Mouse (Mus musculus): Measurements from ENCODE around the gene Klri2. TPM values are rescaled to one million over a fixed set of nuclear protein-coding genes. Genes with fewer than 3 reads are reported as not detected.
"Not testable (repeated sequence)": the region's sequence is repeated elsewhere in the genome, so short reads cannot be mapped to it uniquely, and the experiment has no call there.

Gene Klri2
- 0.09 TPM in 1 of 2 replicates, not detected in the other for total RNA-seq (2017)

DNA sequence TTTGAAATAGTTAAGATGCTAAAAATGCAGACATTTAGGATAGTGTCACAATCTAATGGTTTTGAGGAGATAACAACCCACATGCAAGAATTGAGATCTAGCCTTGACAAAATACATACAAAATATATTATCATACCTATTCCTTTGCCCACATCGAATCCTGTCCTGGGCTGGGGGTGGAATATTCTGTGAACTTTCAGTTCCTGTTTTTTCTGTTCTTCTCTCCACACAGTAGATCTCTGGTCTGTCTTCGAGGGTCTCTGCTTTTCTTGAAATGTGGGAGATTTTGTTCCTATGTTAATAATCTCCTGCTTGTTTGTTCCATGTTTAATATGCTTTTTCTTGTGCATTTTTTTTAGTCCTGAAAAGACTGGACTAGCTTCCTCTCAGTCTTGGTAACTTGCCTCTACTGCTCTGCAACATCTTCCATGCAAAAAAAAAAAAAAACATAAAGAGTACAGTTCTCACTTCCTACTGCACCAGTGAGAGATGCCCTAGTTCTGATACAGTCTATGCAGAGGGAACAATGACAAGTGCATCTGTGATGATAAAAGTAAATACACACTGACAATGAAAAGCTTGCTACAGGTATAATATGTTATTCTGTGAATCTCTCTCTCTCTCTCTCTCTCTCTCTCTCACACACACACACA is at the start of gene Klri2:
Gene Klri2, minus strand, starts transcription at position 416 of the 653 bp plus-strand sequence.
- peak; percentile 90 for ATAC-seq (replicated peaks; ENCODE audit: low read depth, poor library complexity, severe bottlenecking)

DNA sequence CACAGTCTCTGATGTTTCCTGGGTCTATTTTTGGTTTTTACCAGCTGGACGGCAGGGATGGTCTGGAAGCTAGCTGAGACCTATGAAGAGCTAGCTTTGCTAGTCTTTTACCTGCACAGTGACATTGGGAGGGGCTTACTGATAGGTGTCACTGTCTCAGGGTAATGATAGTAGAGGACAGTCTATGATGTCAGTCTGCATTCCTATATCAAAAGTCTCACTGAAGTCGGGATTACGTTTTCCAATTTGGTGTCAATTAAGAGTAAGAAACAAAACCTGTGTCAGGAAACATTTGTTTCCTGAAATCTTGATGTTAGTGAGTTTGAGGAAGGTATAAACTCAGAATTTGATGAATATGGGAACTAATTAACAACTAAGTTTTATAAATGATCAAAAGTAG is 43.9 kb upstream of the Klri2 start, which contains the start of gene Gm156:
Gene Gm156, minus strand, starts transcription at position 101 of the 400 bp plus-strand sequence.
- not testable (repeated sequence) for ATAC-seq (replicated peaks; ENCODE audit: low read depth, poor library complexity, severe bottlenecking)

DNA sequence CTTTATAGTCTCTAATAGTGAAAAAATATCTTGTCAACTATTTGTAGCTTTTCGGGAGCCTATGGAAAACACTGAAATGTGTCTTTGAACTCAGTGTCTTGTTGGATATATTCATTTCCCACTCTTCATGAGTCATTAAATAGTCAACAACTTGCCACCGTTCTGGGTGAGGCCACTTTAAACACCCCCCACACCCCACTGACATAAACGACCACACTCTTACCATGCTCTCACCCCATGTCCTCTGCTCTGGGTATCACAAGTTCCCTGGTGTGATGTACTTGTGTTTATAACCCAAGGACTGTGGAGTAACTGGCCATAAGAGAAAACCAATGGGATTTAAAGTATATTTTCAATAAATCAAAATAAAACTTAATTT is 7.4 kb upstream of the Klri2 start:
- peak; percentile 58 for ATAC-seq (replicated peaks; ENCODE audit: low read depth, poor library complexity, severe bottlenecking)

DNA sequence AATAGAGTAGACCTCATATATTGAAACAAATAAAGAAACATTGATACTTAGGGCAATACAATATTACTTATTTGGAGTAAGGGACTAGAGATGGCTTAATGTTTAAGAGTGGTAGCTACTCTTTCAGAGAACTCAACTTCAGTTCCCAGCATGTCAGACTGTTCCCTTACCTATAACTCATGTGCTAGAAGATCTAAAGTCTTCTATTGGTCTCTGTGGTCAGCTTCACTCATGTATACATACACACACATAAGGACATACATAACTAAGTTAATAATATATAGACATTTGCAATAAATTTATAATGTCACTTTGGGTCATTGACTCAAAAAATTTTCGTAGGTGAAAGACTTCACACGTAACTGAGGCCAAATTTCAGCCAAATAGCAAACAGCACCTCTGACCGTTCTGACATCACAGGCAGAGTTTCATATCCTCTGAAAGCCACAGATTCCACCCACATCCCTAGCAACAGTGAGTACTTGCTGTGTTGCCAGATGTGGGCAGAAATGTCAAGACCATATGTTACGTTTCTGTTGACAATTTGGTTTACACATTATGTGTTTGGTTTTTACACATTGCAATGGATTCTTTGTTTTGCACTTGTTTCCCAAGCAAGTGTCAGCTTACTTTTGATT is 6.9 kb upstream of the Klri2 start:
- peak; percentile 99 for ATAC-seq (replicated peaks; ENCODE audit: low read depth, poor library complexity, severe bottlenecking)

DNA sequence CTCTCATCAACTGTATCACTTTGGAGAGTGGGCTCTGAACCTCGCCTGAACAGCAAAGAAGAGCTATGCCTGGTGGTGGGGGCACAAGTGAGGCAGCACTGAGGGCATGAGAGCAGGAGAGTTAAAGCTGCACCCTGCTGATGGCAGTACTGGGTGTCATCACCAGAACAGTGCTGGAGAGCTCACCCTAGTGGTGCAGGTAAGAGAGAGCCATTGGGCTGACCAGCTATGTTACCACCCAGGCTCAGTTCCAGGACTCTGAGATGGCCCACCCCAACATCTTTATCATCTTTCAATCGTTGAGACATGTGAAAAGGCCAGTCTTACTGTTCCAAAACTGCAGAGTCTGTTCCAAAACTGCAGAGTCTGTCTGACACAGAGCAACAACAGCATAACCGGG is 5.9 kb upstream of the Klri2 start:
- ATAC-seq (replicated peaks; ENCODE audit: low read depth, poor library complexity, severe bottlenecking), result no peak

DNA sequence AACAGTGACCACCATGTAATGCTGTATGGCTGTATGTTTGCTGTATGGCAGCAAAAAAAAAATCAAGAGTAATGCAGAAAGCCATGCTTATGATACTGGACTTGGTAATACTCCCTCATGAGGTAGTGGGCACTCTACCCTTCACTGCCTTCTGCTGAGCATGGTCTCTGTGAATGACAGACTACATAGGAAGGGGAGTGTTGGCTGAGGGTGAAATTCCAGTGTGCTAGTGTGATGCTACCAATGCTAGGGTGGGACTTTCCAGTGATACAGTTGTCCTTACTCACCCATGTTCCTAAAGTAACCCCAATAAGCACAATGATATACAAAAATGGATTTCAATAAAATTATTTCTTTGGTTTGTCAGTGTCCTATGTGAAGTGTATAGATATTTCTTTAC is 3.9 kb downstream of the Klri2 start:
- ATAC-seq (replicated peaks; ENCODE audit: low read depth, poor library complexity, severe bottlenecking), result no peak

DNA sequence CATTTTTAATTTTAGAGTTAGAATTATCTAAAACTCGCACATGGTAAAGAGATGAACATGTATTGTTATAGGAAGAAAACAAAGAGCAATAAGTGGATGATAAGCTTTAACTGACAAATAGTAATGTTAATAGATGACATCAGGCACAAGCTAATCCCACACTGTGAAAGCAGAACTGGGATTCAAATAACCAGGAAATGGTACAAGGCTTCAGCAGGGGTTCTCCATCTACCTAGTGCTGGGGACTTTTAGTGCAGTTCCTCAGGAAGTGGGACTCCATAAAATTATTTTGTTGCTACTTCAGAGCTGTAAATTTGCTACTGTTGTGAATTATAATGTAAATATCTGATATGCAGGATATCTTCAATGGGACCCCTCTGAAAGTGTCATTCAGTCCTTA is 13.0 kb downstream of the Klri2 start:
- ATAC-seq (replicated peaks; ENCODE audit: low read depth, poor library complexity, severe bottlenecking), result peak; percentile 54; the same call in 1 of the 2 replicates

DNA sequence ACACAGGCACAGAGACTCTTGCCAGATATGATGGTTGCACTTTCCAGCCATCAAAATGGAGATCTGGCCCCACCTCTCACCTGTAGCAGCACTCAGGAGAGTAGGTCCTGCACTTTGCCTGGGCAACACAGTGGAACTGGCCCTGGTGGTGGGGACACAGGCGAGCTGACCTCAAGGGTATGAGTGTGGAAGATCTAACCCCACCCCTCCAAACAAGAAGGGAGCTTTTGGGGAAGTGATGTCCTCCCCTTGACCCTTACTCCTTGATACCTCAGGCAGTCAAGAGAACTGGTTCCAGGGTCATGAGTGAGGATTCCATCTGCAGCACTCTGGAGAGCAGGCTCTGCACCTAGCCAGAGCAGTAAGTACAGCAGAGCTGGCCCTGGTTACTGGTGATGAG is 18.9 kb downstream of the Klri2 start:
- ATAC-seq (replicated peaks; ENCODE audit: low read depth, poor library complexity, severe bottlenecking), result 0 out of 2 replicates have a peak, but pooled peaks have one; percentile 32

DNA sequence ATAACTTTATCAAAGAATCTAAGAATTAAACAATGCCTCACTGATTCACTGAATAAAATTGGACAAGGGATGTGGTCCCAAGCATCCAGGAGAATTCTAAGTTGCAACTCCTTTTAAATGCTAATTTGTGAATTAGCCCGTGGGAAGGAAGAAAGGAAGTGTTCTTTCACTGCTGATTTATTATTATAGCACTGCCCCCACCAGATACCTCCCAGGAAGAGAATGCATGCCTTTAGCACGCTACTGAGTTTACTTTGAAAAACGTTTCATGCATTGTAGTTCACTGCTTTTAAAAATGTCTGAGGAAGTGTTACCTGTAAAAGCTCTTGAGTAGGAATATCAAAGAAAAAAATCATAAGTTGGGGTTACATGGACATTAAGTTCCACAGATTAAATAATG is 19.8 kb downstream of the Klri2 start:
- ATAC-seq (replicated peaks; ENCODE audit: low read depth, poor library complexity, severe bottlenecking), result no peak

DNA sequence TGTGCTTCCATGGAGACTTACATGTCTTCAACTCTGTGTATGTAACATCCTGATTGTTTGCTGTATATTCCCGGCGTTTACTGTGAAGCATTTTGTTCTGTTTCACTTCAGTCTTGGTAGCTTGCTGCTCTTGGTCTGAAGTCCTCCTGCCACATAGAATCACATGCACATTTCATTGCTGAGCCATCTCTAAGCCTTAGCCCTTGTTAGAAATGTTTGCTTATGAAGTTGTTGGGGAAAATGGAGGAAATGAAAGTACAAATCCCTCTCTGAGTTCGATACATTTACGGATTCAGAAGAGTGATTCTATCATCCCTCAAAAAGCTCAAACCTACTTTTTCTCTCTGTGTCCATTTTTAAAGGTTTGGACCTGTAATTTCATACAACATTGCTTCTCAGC is 23.3 kb downstream of the Klri2 start, which contains the start of gene Klri1:
Gene Klri1, minus strand, starts transcription at position 101 of the 400 bp plus-strand sequence.
- ATAC-seq (replicated peaks; ENCODE audit: low read depth, poor library complexity, severe bottlenecking), result no peak

DNA sequence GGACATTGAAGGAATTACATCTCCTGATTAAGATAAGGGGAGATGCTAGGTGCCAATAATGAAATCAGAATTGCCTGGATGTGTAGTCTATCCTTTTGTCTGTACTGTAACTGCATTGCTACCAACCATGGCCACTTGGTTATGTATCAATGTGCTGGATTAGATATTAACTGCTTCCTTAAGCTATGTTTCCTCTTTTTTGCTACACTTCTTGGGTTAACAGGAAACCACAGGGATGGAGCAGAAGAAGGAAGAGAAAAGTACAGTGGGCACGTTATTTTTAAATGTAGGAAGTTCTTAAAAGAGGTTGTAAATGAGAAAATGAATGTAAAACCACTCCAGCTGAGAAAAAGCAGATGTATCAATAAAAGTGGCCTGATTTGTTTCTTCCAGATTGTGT is 26.7 kb downstream of the Klri2 start:
- ATAC-seq (replicated peaks; ENCODE audit: low read depth, poor library complexity, severe bottlenecking), result peak; percentile 97

DNA sequence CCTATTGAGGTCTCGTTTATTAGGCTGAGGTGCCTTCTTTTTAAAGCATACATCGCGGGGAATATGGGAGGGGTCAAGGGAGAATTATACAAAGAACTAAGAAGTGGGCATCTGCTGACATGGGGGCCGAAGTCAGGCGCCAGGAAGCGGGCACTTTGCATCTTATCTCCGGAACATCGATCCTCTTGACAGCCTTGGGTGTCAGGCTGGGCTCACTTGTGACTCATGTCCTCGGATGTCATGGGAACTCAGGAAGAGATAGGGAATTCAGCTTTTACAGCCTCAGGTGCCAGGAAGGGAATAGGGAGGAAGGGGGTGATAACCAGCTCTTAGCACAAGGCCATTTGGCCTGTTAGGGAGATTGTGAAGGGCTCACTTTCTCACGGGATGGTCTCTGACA is 48.8 kb downstream of the Klri2 start:
- ATAC-seq (replicated peaks; ENCODE audit: low read depth, poor library complexity, severe bottlenecking), result not testable (repeated sequence)

DNA sequence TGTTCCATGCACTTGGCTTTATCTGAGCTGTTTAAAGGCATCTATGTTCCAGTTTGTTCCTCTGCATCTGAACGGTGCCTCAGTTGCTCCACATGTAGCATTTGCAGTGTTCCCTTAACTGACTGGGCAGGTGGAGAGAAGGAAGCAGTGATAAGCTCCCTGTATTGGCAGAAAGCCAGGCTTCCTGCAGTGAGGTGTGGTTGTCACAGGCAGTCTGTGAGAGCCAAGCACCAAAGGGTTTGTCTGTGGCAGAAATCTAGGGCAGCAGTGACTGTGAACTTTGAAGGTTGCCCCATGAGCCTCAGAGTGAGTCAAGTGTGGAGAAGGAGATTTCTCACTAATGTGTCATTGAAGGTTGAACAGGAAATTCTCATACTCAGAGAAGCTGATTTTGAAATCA is 59.9 kb downstream of the Klri2 start:
- ATAC-seq (replicated peaks; ENCODE audit: low read depth, poor library complexity, severe bottlenecking), result peak; percentile 45; the same call in 1 of the 2 replicates

Other genes starting within 250 kb of the Klri2 start
- 0.82 and 1.1 TPM in 2 replicates for gene Olr1, start 233.3 kb downstream of the Klri2 start, total RNA-seq (2017)
- 0.18 TPM in 1 of 2 replicates, not detected in the other for gene Tmem52b, start 227.9 kb downstream of the Klri2 start, total RNA-seq (2017)
- gene Gabarapl1, start 207.3 kb downstream of the Klri2 start, total RNA-seq (2017), result 90.8 and 91.1 TPM in 2 replicates
- gene Klre1, start 162.6 kb downstream of the Klri2 start, total RNA-seq (2017), result 2.0 TPM in 1 of 2 replicates, not detected in the other
- gene Klrd1, start 148.7 kb downstream of the Klri2 start, total RNA-seq (2017), result 2.8 and 7.4 TPM in 2 replicates
- 2.5 and 2.6 TPM in 2 replicates for gene Klrk1, start 116.6 kb downstream of the Klri2 start, total RNA-seq (2017)
- not detected in 2 replicates for gene Klrc3, start 97.1 kb downstream of the Klri2 start, total RNA-seq (2017)
- not detected in 2 replicates for gene Klrc2, start 79.8 kb downstream of the Klri2 start, total RNA-seq (2017)
- gene Klrc1, start 61.5 kb downstream of the Klri2 start, total RNA-seq (2017), result not detected in 2 replicates
- gene Klri1, start 23.4 kb downstream of the Klri2 start, total RNA-seq (2017), result not detected in 2 replicates
- not detected in 2 replicates for gene Gm156, start 43.8 kb upstream of the Klri2 start, total RNA-seq (2017)
- not detected in 2 replicates for gene Gm17631, start 122.2 kb upstream of the Klri2 start, total RNA-seq (2017)
- gene Klra17, start 136.2 kb upstream of the Klri2 start, total RNA-seq (2017), result not detected in 2 replicates
- gene Klra5, start 177.2 kb upstream of the Klri2 start, total RNA-seq (2017), result not detected in 2 replicates